Mouse (Mus musculus): Measurements from ENCODE around the gene Tmem59.

GRCm38 (mm10) chr4:107179561-107179960 is 1.4 kb downstream of the Tmem59 start:
- TF ChIP-seq CTCF (IDR thresholded peaks at IDR 0.05) (no peak), POLR2A (IDR thresholded peaks at IDR 0.05; ENCODE audit: insufficient read depth, low read depth, low read length) (no peak), EP300 (IDR thresholded peaks at IDR 0.05; ENCODE audit: insufficient read depth, low read depth, low read length) (no peak)
